Mouse (Mus musculus) liver, postnatal 0 days (tissue): ENCODE data around the gene Fam107b.

Experiments
- CTCF ChIP-seq: sonication (generic); IDR thresholded peaks from 2 replicates; pipeline ENCODE4 v1.5.1; 2016; ENCODE audit warnings: antibody characterized with exemption, low read depth
- EP300 ChIP-seq: IDR thresholded peaks from 2 replicates; pipeline ENCODE4 v1.6.1; 2016; ENCODE audit warnings: antibody characterized with exemption, low read depth, mild to moderate bottlenecking

DNA sequence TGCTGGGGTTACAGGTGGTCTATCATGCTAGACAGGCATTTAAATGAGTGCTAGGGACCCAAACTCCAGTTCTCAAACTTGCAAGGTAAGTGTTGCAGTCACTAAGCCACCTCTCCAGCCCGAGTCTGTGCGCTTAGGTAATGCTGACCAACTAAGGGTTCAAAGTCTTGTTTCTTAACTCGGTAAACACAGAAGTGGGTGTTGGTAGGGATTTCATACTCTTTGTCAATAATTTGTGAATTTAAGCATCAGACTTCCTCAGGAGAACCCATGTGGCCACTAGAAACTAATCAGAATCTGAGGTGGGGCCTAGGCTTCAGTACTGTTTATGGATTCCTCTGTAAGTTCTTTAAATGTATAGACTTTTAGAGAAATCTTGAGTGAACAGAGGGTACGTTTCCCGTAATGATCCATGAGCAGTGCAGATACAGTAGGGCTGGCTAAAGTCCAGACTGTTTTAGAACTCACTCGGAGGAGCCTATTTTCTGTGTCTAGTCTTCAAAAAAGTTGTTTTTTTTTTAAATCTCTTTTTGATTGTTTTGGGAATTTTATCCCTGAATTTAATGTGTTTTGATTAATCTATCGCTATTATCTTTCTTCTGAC is 53.8 kb downstream of the Fam107b start:
- no peak for TF ChIP-seq CTCF
- TF ChIP-seq EP300 = peak; percentile 48
